In genomic region chr2:59544237-59544909, GRCm38 (mm10) we compare ENCODE assay signal across 17 mouse cellular contexts. TPM values are rescaled to one million over a fixed set of nuclear protein-coding genes. Genes with fewer than 3 reads are reported as not detected.
A peak's percentile ranks its signal among the peaks of the same experiment; 100 is the strongest.
DNase-seq lines count a peak whose midpoint lies in the region; ATAC-seq and TF ChIP-seq lines count a peak whose summit lies in the region.
"Had no signal": no experiment of that assay in that cellular context is flagged by ENCODE, and none has a peak within 500 bp of the region (broad histone marks: within the 10 kb centered on the region; RNA-seq: fewer than 3 reads in every experiment).

No protein-coding gene starts in this region.

- no peak for TF ChIP-seq CTCF in thymus, adult 2 months (IDR thresholded peaks at IDR 0.05; ENCODE audit: borderline replicate concordance, control insufficient read depth, extremely low read depth, insufficient read depth, low read length, poor library complexity)

- intact Hi-C loops in heart, postnatal 14 days (cut with DNase I): loop anchor here (5.0 kb wide), 1 partner anchor 68 kb away; the partner anchor contains the start of gene Tanc1

- H3K4me2 ChIP-seq in heart, embryonic 13.5 days: peak overlapping the region; percentile 22
- no peak overlapping the region for H3K4me2 ChIP-seq in midbrain, embryonic 16.5 days (ENCODE audit: low read length)
- H3K4me2 ChIP-seq in neural tube, embryonic 11.5 days (ENCODE audit: low read depth): no peak overlapping the region

- TF ChIP-seq POLR2A in thymus, adult 2 months (IDR thresholded peaks at IDR 0.05; ENCODE audit: control insufficient read depth, extremely low read depth, insufficient read depth, low read length, poor library complexity): no peak

- 26% methylated on average over 13 of the region's 13 CpGs for WGBS in heart, embryonic 13.5 days
- WGBS in midbrain, embryonic 10.5 days: 29% methylated on average over 13 of the region's 13 CpGs
- 30% methylated on average over 13 of the region's 13 CpGs for WGBS in midbrain, embryonic 16.5 days
- 12% methylated on average over 13 of the region's 13 CpGs for WGBS in neural tube, embryonic 11.5 days
- WGBS in thymus, adult 2 months: 80% methylated on average over 13 of the region's 13 CpGs

- H3K9ac ChIP-seq in heart, embryonic 13.5 days: no peak overlapping the region
- no peak overlapping the region for H3K9ac ChIP-seq in midbrain, embryonic 16.5 days (ENCODE audit: low read depth, low read length)
- H3K9ac ChIP-seq in neural tube, embryonic 11.5 days (ENCODE audit: low read length): no peak overlapping the region
- H3K9ac ChIP-seq: hindbrain, embryonic 12.5 days; liver, embryonic 14.5 days had no signal

- H3K27me3 ChIP-seq in heart, embryonic 13.5 days (replicated peaks): no peaks in the 10 kb centered on the region
- no peaks in the 10 kb centered on the region for H3K27me3 ChIP-seq in midbrain, embryonic 10.5 days (ENCODE audit: low read depth, poor library complexity, severe bottlenecking)
- no peaks in the 10 kb centered on the region; the same call in 1 of the 2 replicates for H3K27me3 ChIP-seq in midbrain, embryonic 16.5 days (ENCODE audit: control insufficient read depth, insufficient read depth, low read depth, low read length)
- no peaks in the 10 kb centered on the region for H3K27me3 ChIP-seq in neural tube, embryonic 11.5 days (ENCODE audit: control insufficient read depth, insufficient read depth, low read length)
- H3K27me3 ChIP-seq in thymus, adult 2 months (ENCODE audit: control insufficient read depth, insufficient read depth, low read length): no peaks in the 10 kb centered on the region
- H3K27me3 ChIP-seq: hindbrain, embryonic 12.5 days had no signal

- no peak overlapping the region; the same call in 1 of the 2 replicates for H3K27ac ChIP-seq in heart, embryonic 13.5 days (replicated peaks)
- peak overlapping the region; percentile 33; the same call in 1 of the 2 replicates for H3K27ac ChIP-seq in midbrain, embryonic 10.5 days (replicated peaks)
- no peak overlapping the region for H3K27ac ChIP-seq in midbrain, embryonic 16.5 days (ENCODE audit: low read length)
- no peak overlapping the region for H3K27ac ChIP-seq in neural tube, embryonic 11.5 days (ENCODE audit: low read depth, low read length)
- H3K27ac ChIP-seq in thymus, adult 2 months (ENCODE audit: control insufficient read depth, insufficient read depth, low read length): no peak overlapping the region
- H3K27ac ChIP-seq: hindbrain, embryonic 12.5 days; liver, embryonic 14.5 days had no signal

- no peak for ATAC-seq in heart, embryonic 13.5 days (ENCODE audit: extremely low read depth, insufficient number of reproducible peaks, low FRiP score, low TSS enrichment)
- ATAC-seq in midbrain, embryonic 16.5 days: no peak
- ATAC-seq in neural tube, embryonic 11.5 days (ENCODE audit: insufficient read depth, low FRiP score, low TSS enrichment): no peak; the same call in 1 of the 2 replicates
- ATAC-seq: activated CD4-positive, CD25-positive, alpha-beta regulatory T cell, adult 4 months had no signal

- H3K36me3 ChIP-seq in heart, embryonic 13.5 days: no peaks in the 10 kb centered on the region
- no peaks in the 10 kb centered on the region for H3K36me3 ChIP-seq in midbrain, embryonic 10.5 days
- no peaks in the 10 kb centered on the region for H3K36me3 ChIP-seq in midbrain, embryonic 16.5 days (ENCODE audit: control insufficient read depth, insufficient read depth, low read length)
- H3K36me3 ChIP-seq in neural tube, embryonic 11.5 days (ENCODE audit: control insufficient read depth, insufficient read depth, low read length): no peaks in the 10 kb centered on the region
- H3K36me3 ChIP-seq in thymus, adult 2 months (ENCODE audit: control insufficient read depth, insufficient read depth, low read length): no peaks in the 10 kb centered on the region
- H3K36me3 ChIP-seq: hindbrain, embryonic 12.5 days had no signal

- no peak overlapping the region for H3K4me3 ChIP-seq in heart, embryonic 13.5 days
- no peak overlapping the region for H3K4me3 ChIP-seq in midbrain, embryonic 10.5 days
- no peak overlapping the region for H3K4me3 ChIP-seq in midbrain, embryonic 16.5 days (ENCODE audit: low read depth, low read length)
- no peak overlapping the region for H3K4me3 ChIP-seq in neural tube, embryonic 11.5 days (ENCODE audit: low read depth, low read length)
- H3K4me3 ChIP-seq in thymus, adult 2 months (ENCODE audit: control insufficient read depth, insufficient read depth, low read length): no peak overlapping the region
- H3K4me3 ChIP-seq: hindbrain, embryonic 12.5 days had no signal

- DNase-seq in heart, postnatal 14 days: no peak
- no peak for DNase-seq in midbrain, embryonic 10.5 days (ENCODE audit: low spot score)
- DNase-seq in embryo, embryonic 10.5 days (ENCODE audit: low spot score): peak; percentile 73
- peak; percentile 51 for DNase-seq in neural tube, embryonic 11.5 days (ENCODE audit: low spot score)
- no peak for DNase-seq in thymus, adult 2 months
- DNase-seq: cerebellum, adult 11 months; gastrocnemius, postnatal 25 days; kidney, adult 18-20 months; lung, postnatal 14 days; thymus, postnatal 4 days had no signal

- H3K9me3 ChIP-seq in heart, embryonic 13.5 days: no peaks in the 10 kb centered on the region
- no peaks in the 10 kb centered on the region for H3K9me3 ChIP-seq in midbrain, embryonic 10.5 days (replicated peaks)
- H3K9me3 ChIP-seq in midbrain, embryonic 16.5 days (replicated peaks; ENCODE audit: control insufficient read depth, low read length, poor library complexity, severe bottlenecking): no peaks in the 10 kb centered on the region
- H3K9me3 ChIP-seq in neural tube, embryonic 11.5 days (ENCODE audit: control insufficient read depth, low read length): no peaks in the 10 kb centered on the region
- H3K9me3 ChIP-seq: hindbrain, embryonic 12.5 days had no signal

- H3K4me1 ChIP-seq in heart, embryonic 13.5 days: peaks cover 17% of the 10 kb centered on the region
- peaks cover 34% of the 10 kb centered on the region for H3K4me1 ChIP-seq in midbrain, embryonic 10.5 days
- H3K4me1 ChIP-seq in midbrain, embryonic 16.5 days (ENCODE audit: control insufficient read depth, insufficient read depth, low read length): peaks cover 6% of the 10 kb centered on the region; the same call in 1 of the 2 replicates
- peaks cover 16% of the 10 kb centered on the region for H3K4me1 ChIP-seq in neural tube, embryonic 11.5 days (ENCODE audit: control insufficient read depth, insufficient read depth, low read length)
- no peaks in the 10 kb centered on the region for H3K4me1 ChIP-seq in thymus, adult 2 months (replicated peaks; ENCODE audit: control insufficient read depth, insufficient read depth, low read length)

RNA-seq across cellular contexts. Expression of gene Dapl1, which starts 59.9 kb away (rescaled TPM):
- polyA plus RNA-seq in heart, embryonic 13.5 days (2015; fragmentation: Nextera tagmentation; extraction: Ambion mirVana): 0.94 TPM in 1 of 2 replicates, not detected in the other
- not detected for total RNA-seq in heart, postnatal 14 days (2021)
- 0.84 and 1.8 TPM in 2 replicates for polyA plus RNA-seq in midbrain, embryonic 10.5 days (2016; fragmentation: Nextera tagmentation; extraction: Ambion mirVana)
- polyA plus RNA-seq in midbrain, embryonic 16.5 days (2015; fragmentation: Nextera tagmentation; extraction: Ambion mirVana): 0.67 and 1.6 TPM in 2 replicates
- not detected in 2 replicates for polyA plus RNA-seq in neural tube, embryonic 11.5 days (2014; fragmentation: Nextera tagmentation; extraction: Ambion mirVana)
- polyA plus RNA-seq in thymus, adult 2 months (2012; rRNA removed): 4.1 and 4.7 TPM in 2 replicates
- total RNA-seq: gastrocnemius, postnatal 25 days; layer of hippocampus, postnatal 14 days had no signal
- polyA plus RNA-seq: C2C12; liver, embryonic 14.5 days had no signal

Comparison
In these comparisons a context has a peak if more than half of its experiments do, and no peak if none do; other contexts are left out.
1. DNase-seq: peak in embryo, embryonic 10.5 days (single experiment) and neural tube, embryonic 11.5 days (single experiment); none in heart, postnatal 14 days (0 of 2), midbrain, embryonic 10.5 days (single experiment) and thymus, adult 2 months (single experiment).